Mouse (Mus musculus) retina, postnatal 7 days (tissue): ENCODE results near the gene Abca16.

Experiments
- DNase-seq: peaks from one replicate; pipeline ENCODE4 v3.0.0-alpha.2; 2012; ENCODE audit warnings: low read depth, low spot score

Abca16 gene

DNA sequence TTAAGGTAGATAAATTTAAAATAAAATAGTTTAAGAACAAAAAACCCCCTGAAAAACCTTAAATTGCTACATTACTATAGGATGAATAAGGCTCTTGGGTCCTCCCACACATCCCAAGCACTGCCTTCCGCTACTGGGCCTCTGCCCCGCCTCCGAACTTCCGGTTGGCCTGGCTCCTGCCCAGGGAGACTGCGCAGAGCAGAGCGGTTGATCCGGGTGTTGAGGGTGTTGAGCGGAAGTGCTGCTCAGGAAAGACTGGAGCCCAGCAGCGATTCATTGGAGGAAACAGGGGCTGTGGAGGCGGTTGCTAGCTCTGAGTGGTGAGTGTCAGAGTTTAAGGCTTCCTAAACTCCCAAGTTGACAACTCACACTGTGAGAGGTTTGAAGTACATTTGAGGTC is at the start of gene Abca16:
TSS of gene Abca16 (plus strand) at position 201 of the 400 bp plus-strand sequence.
- no peak for DNase-seq

- no peak for DNase-seq
These were observed 48.3 kb upstream of the Abca16 start for GRCm38 (mm10) chr7:120361159-120361558.

DNA sequence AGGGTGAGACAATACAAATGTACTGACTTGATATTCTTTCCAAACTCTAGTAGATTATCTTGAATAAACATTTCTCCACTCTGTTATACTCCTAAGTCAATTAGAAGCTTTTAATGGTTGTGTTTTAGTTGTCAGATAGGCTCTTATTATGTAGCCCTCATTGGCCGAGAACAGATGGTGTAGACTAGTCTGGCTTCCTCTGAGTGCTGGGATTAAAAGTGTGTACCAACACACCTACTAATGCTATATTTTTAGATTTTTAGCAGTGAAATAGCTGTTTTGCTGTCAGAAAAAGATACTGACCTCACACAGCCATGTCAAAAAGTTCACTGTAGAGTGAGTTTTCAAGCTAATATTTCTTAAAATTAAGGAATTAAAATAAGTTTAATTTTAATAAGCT is 2.9 kb downstream of the Abca16 start:
- DNase-seq: no peak

- no peak for DNase-seq
These were observed 17.2 kb downstream of the Abca16 start for GRCm38 (mm10) chr7:120426625-120427024.

GRCm38 (mm10) chr7:120431464-120431863 is 22.0 kb downstream of the Abca16 start:
- DNase-seq: no peak

- no peak for DNase-seq
These were observed 94.6 kb downstream of the Abca16 start for GRCm38 (mm10) chr7:120503891-120504662.

GRCm38 (mm10) chr7:120504663-120504979 is 95.2 kb downstream of the Abca16 start:
- DNase-seq: no peak

- no peak for DNase-seq
These were observed 125.4 kb downstream of the Abca16 start for GRCm38 (mm10) chr7:120534805-120535204.

DNA sequence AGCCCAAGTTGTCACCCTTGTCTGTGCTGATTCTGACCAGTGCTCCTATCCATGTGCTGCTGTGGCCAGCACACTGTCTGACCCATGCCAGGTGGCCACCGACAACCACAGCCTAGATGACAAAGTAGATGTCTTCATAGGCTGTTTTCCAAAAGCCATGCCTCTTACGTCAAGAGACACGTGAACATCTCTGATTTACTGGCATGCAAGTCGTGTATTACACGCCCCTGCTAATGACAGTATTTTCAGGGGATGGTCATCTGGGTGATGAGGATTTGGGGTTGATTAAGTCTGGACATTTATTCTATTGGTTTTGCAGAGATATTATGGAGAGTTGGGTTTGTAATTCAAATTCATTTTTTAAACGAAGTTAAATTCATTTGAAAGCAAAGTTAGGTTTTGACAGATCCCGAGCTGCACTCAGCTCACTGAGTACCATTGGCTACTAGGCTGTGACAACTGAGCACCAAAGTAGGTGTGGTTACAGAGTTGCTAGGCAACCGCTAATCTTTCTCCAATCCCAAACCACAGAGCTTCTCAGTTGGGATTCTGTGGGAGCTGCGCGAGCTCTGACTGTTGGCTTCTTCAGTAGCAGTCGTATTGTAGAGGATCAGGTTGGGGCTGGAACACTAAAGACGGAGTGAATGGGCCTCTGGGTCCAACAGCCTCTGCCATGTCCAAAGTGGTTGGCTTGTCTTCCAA is 143.2 kb downstream of the Abca16 start:
- DNase-seq: peak; percentile 1

DNA sequence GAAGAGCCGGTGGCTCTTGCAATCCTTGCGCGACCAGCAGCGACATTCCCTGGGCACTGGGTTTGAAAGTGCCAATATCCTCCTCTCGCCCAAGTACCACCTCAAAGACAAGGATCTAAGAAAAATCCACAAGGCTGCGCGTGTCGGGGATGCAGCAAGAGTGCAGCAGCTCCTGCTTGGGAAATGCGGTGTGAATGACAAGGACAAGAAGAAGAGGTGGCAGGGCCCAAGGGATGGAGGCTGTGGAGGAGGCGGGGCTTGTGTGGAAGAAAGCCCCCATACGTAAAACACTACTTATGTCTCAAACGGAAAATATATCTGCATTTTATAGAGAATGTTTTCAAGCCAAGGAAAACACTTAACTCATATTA is 143.7 kb downstream of the Abca16 start:
- DNase-seq: no peak

DNA sequence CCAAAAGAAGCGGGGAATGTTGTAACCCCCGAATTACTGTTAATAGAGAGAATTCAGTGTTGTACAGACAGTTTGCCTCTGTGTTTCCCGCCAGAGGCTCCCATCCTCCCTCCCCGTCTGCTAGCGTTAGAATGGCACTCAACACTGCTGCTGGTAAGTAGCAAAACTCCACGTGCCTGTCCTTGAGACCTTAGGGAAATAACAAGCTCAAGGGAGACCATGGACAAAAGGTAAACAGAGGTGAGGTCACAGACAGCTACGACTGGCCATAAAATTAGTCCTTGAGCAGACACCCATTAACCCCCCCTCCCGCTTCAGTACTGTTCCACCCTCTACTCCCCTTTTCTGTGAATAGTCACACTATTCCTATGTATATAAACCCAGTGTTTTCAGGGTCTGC is 157.9 kb downstream of the Abca16 start:
- DNase-seq: no peak

DNA sequence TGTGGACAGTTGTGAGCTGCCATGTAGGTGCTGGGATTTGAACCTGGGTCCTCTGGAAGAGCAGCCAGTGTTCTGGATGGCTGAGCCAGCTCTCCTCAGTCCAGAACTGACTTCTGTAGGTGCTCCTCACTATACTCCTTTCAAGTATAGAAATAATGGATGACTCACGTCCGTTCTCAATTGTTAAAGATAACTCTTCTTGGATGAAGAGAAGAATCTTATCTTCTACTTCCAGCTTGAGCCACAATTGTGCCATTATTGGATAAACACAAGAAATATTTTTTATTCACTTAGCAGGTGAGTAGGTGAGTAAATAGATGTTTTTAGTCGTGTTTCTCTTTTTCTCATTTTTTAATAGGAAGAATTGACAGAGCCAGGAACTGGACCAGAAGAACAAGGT is 167.1 kb downstream of the Abca16 start:
- DNase-seq: no peak
